22 mouse cellular contexts compared by ENCODE assay signal in genomic region chr3:101362391-101362790, GRCm38 (mm10).
"Had no signal": no experiment of that assay in that cellular context is flagged by ENCODE, and none has a peak within 500 bp of the region (broad histone marks: within the 10 kb centered on the region; RNA-seq: fewer than 3 reads in every experiment).

No protein-coding gene starts in this region.

- H3K4me2 ChIP-seq: lung, embryonic 15.5 days; midbrain, embryonic 12.5 days; neural tube, embryonic 13.5 days; neural tube, embryonic 15.5 days; stomach, embryonic 15.5 days had no signal

- DNase-seq: lung, adult 2 months; lung, postnatal 14 days; lung, postnatal 36 days; midbrain, embryonic 14.5 days; retina, postnatal 1 day; right cerebral cortex, adult 18-20 months; right cerebral cortex, postnatal 25 days; thymus, adult 2 months; thymus, postnatal 25 days; thymus, postnatal 4 days had no signal

- ATAC-seq: lung, postnatal 0 days; midbrain, embryonic 16.5 days had no signal

- H3K36me3 ChIP-seq: lung, embryonic 15.5 days; midbrain, embryonic 10.5 days; midbrain, embryonic 12.5 days; neural tube, embryonic 13.5 days; neural tube, embryonic 15.5 days; stomach, embryonic 15.5 days had no signal

- H3K27ac ChIP-seq: lung, embryonic 15.5 days; macrophage; midbrain, embryonic 10.5 days; midbrain, embryonic 12.5 days; neural tube, embryonic 13.5 days; neural tube, embryonic 15.5 days; stomach, embryonic 15.5 days; stomach, postnatal 0 days had no signal

- H3K9ac ChIP-seq: lung, embryonic 15.5 days; midbrain, embryonic 12.5 days; neural tube, embryonic 13.5 days; neural tube, embryonic 15.5 days; stomach, embryonic 15.5 days had no signal

- H3K27me3 ChIP-seq: lung, embryonic 15.5 days; midbrain, embryonic 12.5 days; neural tube, embryonic 13.5 days; neural tube, embryonic 15.5 days; stomach, embryonic 15.5 days had no signal

- H3K9me3 ChIP-seq: lung, embryonic 15.5 days; midbrain, embryonic 10.5 days; midbrain, embryonic 12.5 days; neural tube, embryonic 13.5 days; neural tube, embryonic 15.5 days; stomach, embryonic 15.5 days had no signal

- H3K4me3 ChIP-seq: lung, embryonic 15.5 days; megakaryocyte, embryonic 14.5 days; midbrain, embryonic 10.5 days; midbrain, embryonic 12.5 days; myocyte; neural tube, embryonic 13.5 days; neural tube, embryonic 15.5 days; stomach, embryonic 15.5 days had no signal
